24 mouse cellular contexts compared by ENCODE assay signal in the genomic region with DNA sequence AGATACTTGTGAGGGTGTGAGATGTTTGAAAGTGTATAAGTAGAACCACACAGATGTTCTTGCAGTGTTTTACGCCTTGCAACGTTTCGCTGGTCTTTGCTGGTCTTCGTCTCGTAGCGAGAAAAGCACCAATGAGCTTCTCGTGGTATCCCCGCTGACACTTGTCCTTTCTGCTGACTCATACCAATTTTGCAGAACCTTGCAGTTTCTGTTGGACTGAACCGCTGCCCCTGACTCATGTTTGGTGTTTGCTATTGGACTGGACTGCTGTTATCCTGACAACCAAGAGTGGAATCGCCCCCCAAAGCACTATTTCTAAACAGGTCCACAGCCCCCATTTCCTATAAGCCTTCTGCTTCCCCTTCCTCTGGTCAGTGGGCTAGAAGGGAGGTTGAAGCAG. TPM values are rescaled to one million over a fixed set of nuclear protein-coding genes. Genes with fewer than 3 reads are reported as not detected.
A peak's percentile ranks its signal among the peaks of the same experiment; 100 is the strongest.
DNase-seq lines count a peak whose midpoint lies in the region; ATAC-seq and TF ChIP-seq lines count a peak whose summit lies in the region.
"Had no signal": no experiment of that assay in that cellular context is flagged by ENCODE, and none has a peak within 500 bp of the region (broad histone marks: within the 10 kb centered on the region; RNA-seq: fewer than 3 reads in every experiment).

No protein-coding gene starts in this region.

- H3K4me3 ChIP-seq in liver, postnatal 0 days (ENCODE audit: low read depth, low read length) = no peak overlapping the region
- no peak overlapping the region for H3K4me3 ChIP-seq in liver, embryonic 12.5 days
- H3K4me3 ChIP-seq in CH12.LX (replicated peaks in 1 of 3; ENCODE audit: low read depth in 2 of 3, low read length in 2 of 3, poor library complexity in 1 of 3) = no peak overlapping the region
- H3K4me3 ChIP-seq in stomach, postnatal 0 days (ENCODE audit: low read depth, low read length) = no peak overlapping the region
- H3K4me3 ChIP-seq in hindbrain, postnatal 0 days (ENCODE audit: low read length) = no peak overlapping the region
- H3K4me3 ChIP-seq: embryonic facial prominence, embryonic 12.5 days; forebrain, embryonic 15.5 days; heart, embryonic 12.5 days; hindbrain, embryonic 10.5 days; hindbrain, embryonic 15.5 days had no signal

- TF ChIP-seq EP300 in liver, postnatal 0 days (IDR thresholded peaks at IDR 0.05; ENCODE audit: low read depth) = no peak
- TF ChIP-seq EP300 in CH12.LX (IDR thresholded peaks at IDR 0.05; ENCODE audit: low read length) = no peak
- TF ChIP-seq EP300 in stomach, postnatal 0 days (optimal IDR thresholded peaks at IDR 0.05) = no peak

- H3K36me3 ChIP-seq in liver, postnatal 0 days (replicated peaks; ENCODE audit: insufficient read depth, low read length) = no peaks in the 10 kb centered on the region
- H3K36me3 ChIP-seq in liver, embryonic 12.5 days = no peaks in the 10 kb centered on the region
- no peaks in the 10 kb centered on the region for H3K36me3 ChIP-seq in CH12.LX (replicated peaks in 1 of 2; ENCODE audit: control insufficient read depth in 1 of 2, insufficient read depth in 1 of 2, low read length in 1 of 2)
- H3K36me3 ChIP-seq in stomach, postnatal 0 days (ENCODE audit: control insufficient read depth, insufficient read depth, low read length) = no peaks in the 10 kb centered on the region
- H3K36me3 ChIP-seq in hindbrain, postnatal 0 days (ENCODE audit: insufficient read depth, low read length) = no peaks in the 10 kb centered on the region
- H3K36me3 ChIP-seq: embryonic facial prominence, embryonic 12.5 days; forebrain, embryonic 15.5 days; heart, embryonic 12.5 days; hindbrain, embryonic 15.5 days had no signal

- dilution Hi-C loops in CH12.LX (cut with MboI; ENCODE audit: extremely low pct_ligation_motif_present, extremely low pct_unique_long_range_greater_than_20kb, low sequenced_read_pairs) = no loop called here

- WGBS in liver, postnatal 0 days (ENCODE audit: insufficient replicate concordance) = 54% methylated on average over 10 of the region's 10 CpGs
- WGBS in liver, embryonic 12.5 days (ENCODE audit: insufficient replicate concordance) = 59% methylated on average over 10 of the region's 10 CpGs
- WGBS in stomach, postnatal 0 days = 89% methylated on average over 10 of the region's 10 CpGs
- WGBS in hindbrain, postnatal 0 days = 89% methylated on average over 10 of the region's 10 CpGs

- DNase-seq in liver, postnatal 0 days = no peak
- DNase-seq in CH12.LX (ENCODE audit: extremely low read depth) = no peak
- no peak for DNase-seq in stomach, postnatal 0 days (ENCODE audit: low spot score)
- DNase-seq in hindbrain, postnatal 0 days (ENCODE audit: low spot score) = no peak
- DNase-seq in lung, adult 18-20 months = no peak
- DNase-seq: adrenal gland, postnatal 14 days; cerebellum, adult 11-12 months; cerebellum, adult 9-10 months; cerebellum, postnatal 25 days; gastrocnemius, postnatal 36 days had no signal

- TF ChIP-seq CTCF in liver, postnatal 0 days (IDR thresholded peaks at IDR 0.05; ENCODE audit: low read depth) = no peak
- TF ChIP-seq CTCF in CH12.LX (conservative IDR thresholded peaks at IDR 0.05 in 1 of 2, IDR thresholded peaks at IDR 0.05 in 1 of 2; ENCODE audit: low read depth in 2 of 2, low read length in 2 of 2) = no peak
- TF ChIP-seq CTCF in stomach, postnatal 0 days (IDR thresholded peaks at IDR 0.05; ENCODE audit: low read depth) = no peak
- TF ChIP-seq CTCF in hindbrain, postnatal 0 days (IDR thresholded peaks at IDR 0.05; ENCODE audit: low read depth) = no peak

- H3K9ac ChIP-seq in liver, postnatal 0 days (replicated peaks) = no peak overlapping the region
- H3K9ac ChIP-seq in liver, embryonic 12.5 days = no peak overlapping the region
- H3K9ac ChIP-seq in CH12.LX (ENCODE audit: insufficient read depth, low read depth) = no peak overlapping the region
- no peak overlapping the region for H3K9ac ChIP-seq in stomach, postnatal 0 days (ENCODE audit: low read length)
- no peak overlapping the region for H3K9ac ChIP-seq in hindbrain, postnatal 0 days (replicated peaks; ENCODE audit: low read length)
- H3K9ac ChIP-seq: embryonic facial prominence, embryonic 12.5 days; forebrain, embryonic 15.5 days; heart, embryonic 12.5 days; hindbrain, embryonic 15.5 days had no signal

- H3K9me3 ChIP-seq in liver, postnatal 0 days (ENCODE audit: low read length) = no peaks in the 10 kb centered on the region
- H3K9me3 ChIP-seq in liver, embryonic 12.5 days (replicated peaks) = no peaks in the 10 kb centered on the region
- peaks cover 2% of the 10 kb centered on the region for H3K9me3 ChIP-seq in CH12.LX (replicated peaks; ENCODE audit: low read length)
- H3K9me3 ChIP-seq in stomach, postnatal 0 days (ENCODE audit: control insufficient read depth, low read length) = no peaks in the 10 kb centered on the region
- no peaks in the 10 kb centered on the region for H3K9me3 ChIP-seq in hindbrain, postnatal 0 days (ENCODE audit: low read length)
- H3K9me3 ChIP-seq: embryonic facial prominence, embryonic 12.5 days; forebrain, embryonic 15.5 days; heart, embryonic 12.5 days; hindbrain, embryonic 10.5 days; hindbrain, embryonic 15.5 days had no signal

- H3K27me3 ChIP-seq in liver, postnatal 0 days (ENCODE audit: insufficient read depth, low read length) = no peaks in the 10 kb centered on the region
- peaks cover 34% of the 10 kb centered on the region for H3K27me3 ChIP-seq in liver, embryonic 12.5 days (replicated peaks)
- peaks cover 34% of the 10 kb centered on the region for H3K27me3 ChIP-seq in CH12.LX (replicated peaks)
- H3K27me3 ChIP-seq in stomach, postnatal 0 days (ENCODE audit: control insufficient read depth, insufficient read depth, low read length) = no peaks in the 10 kb centered on the region
- no peaks in the 10 kb centered on the region for H3K27me3 ChIP-seq in hindbrain, postnatal 0 days (ENCODE audit: insufficient read depth, low read length)
- H3K27me3 ChIP-seq: embryonic facial prominence, embryonic 12.5 days; forebrain, embryonic 15.5 days; hindbrain, embryonic 15.5 days; Patski had no signal

- in situ Hi-C loops in CH12.LX (cut with MboI; ENCODE audit: low pct_ligation_motif_present, low pct_unique_long_range_greater_than_20kb, low sequenced_read_pairs) = no loop called here

- no peaks in the 10 kb centered on the region for H3K4me1 ChIP-seq in liver, postnatal 0 days (ENCODE audit: insufficient read depth)
- H3K4me1 ChIP-seq in liver, embryonic 12.5 days = no peaks in the 10 kb centered on the region
- H3K4me1 ChIP-seq in CH12.LX (ENCODE audit: control insufficient read depth in 1 of 2, insufficient read depth in 2 of 2) = peaks cover 0 to 9% of the 10 kb centered on the region in 2 experiments; a peak in 1 of 4 replicates
- H3K4me1 ChIP-seq in stomach, postnatal 0 days (replicated peaks; ENCODE audit: control insufficient read depth, insufficient read depth) = no peaks in the 10 kb centered on the region
- H3K4me1 ChIP-seq in hindbrain, postnatal 0 days (ENCODE audit: insufficient read depth, low read length) = no peaks in the 10 kb centered on the region
- H3K4me1 ChIP-seq: forebrain, embryonic 15.5 days; heart, embryonic 12.5 days had no signal

- H3K27ac ChIP-seq in liver, postnatal 0 days (ENCODE audit: low read depth) = peak overlapping the region; percentile 66
- no peak overlapping the region for H3K27ac ChIP-seq in liver, embryonic 12.5 days
- no peak overlapping the region for H3K27ac ChIP-seq in CH12.LX (ENCODE audit: insufficient read depth, low read depth)
- 0 out of 2 replicates have a peak overlapping the region, but pooled peaks have one; percentile 13 for H3K27ac ChIP-seq in stomach, postnatal 0 days (replicated peaks)
- no peak overlapping the region for H3K27ac ChIP-seq in hindbrain, postnatal 0 days
- H3K27ac ChIP-seq: embryonic facial prominence, embryonic 12.5 days; forebrain, embryonic 15.5 days; hindbrain, embryonic 10.5 days; hindbrain, embryonic 15.5 days had no signal

- no peaks in the 10 kb centered on the region for H3K79me2 ChIP-seq in CH12.LX (replicated peaks; ENCODE audit: control insufficient read depth, extremely low read depth, insufficient read depth, poor library complexity, severe bottlenecking)

- TF ChIP-seq RAD21 in CH12.LX (IDR thresholded peaks at IDR 0.05; ENCODE audit: low read depth, low read length) = no peak

- ATAC-seq in liver, postnatal 0 days = no peak
- ATAC-seq in liver, embryonic 12.5 days = no peak
- ATAC-seq in granulocyte monocyte progenitor cell, adult 5-6 weeks (replicated peaks; ENCODE audit: poor library complexity, severe bottlenecking) = peak; percentile 74
- ATAC-seq in stomach, postnatal 0 days (ENCODE audit: low FRiP score, low TSS enrichment) = no peak
- no peak for ATAC-seq in hindbrain, postnatal 0 days
- ATAC-seq: activated CD4-positive, CD25-positive, alpha-beta regulatory T cell, adult 4 months; forebrain, embryonic 15.5 days; Patski had no signal

- TF ChIP-seq POLR2A in CH12.LX (IDR thresholded peaks at IDR 0.05; ENCODE audit: low read depth, low read length) = no peak

- no peak overlapping the region for H3K4me2 ChIP-seq in liver, postnatal 0 days (ENCODE audit: low read depth, low read length)
- H3K4me2 ChIP-seq in liver, embryonic 12.5 days = no peak overlapping the region
- peak overlapping the region; percentile 4; the same call in 1 of the 2 replicates for H3K4me2 ChIP-seq in CH12.LX (ENCODE audit: insufficient read depth, low read depth, poor library complexity, severe bottlenecking)
- no peak overlapping the region for H3K4me2 ChIP-seq in stomach, postnatal 0 days (replicated peaks; ENCODE audit: low read depth)
- no peak overlapping the region for H3K4me2 ChIP-seq in hindbrain, postnatal 0 days (ENCODE audit: low read depth, low read length)
- H3K4me2 ChIP-seq: embryonic facial prominence, embryonic 12.5 days; forebrain, embryonic 15.5 days; heart, embryonic 12.5 days; hindbrain, embryonic 15.5 days had no signal

RNA-seq across cellular contexts. Expression of gene Gast, which starts 10.1 kb away (rescaled TPM):
- polyA plus RNA-seq in liver, postnatal 0 days (2015; fragmentation: Nextera tagmentation; extraction: Ambion mirVana) = not detected in 2 replicates
- not detected in 2 replicates for polyA plus RNA-seq in liver, embryonic 12.5 days (2016; fragmentation: Nextera tagmentation; extraction: Ambion mirVana)
- total RNA-seq in CH12.LX (2012; rRNA removed) (not detected in 2 replicates), CH12.LX (2014; rRNA removed) (not detected in 2 replicates)
- polyA plus RNA-seq in CH12.LX (2012; ENCODE audit: insufficient read length, low read depth) = not detected in 2 replicates
- not detected in 2 replicates for total RNA-seq in granulocyte monocyte progenitor cell, adult 5-6 weeks (2014; fragmentation: Nextera tagmentation)
- not detected in 2 replicates for total RNA-seq in granulocyte monocyte progenitor cell, adult 5-6 weeks (2017)
- 52.0 and 84.7 TPM in 2 replicates for polyA plus RNA-seq in stomach, postnatal 0 days (2015; fragmentation: Nextera tagmentation; extraction: Ambion mirVana)
- total RNA-seq in hindbrain, postnatal 0 days (2014; rRNA removed) = not detected in 2 replicates
- 0.45 and 0.73 TPM in 2 replicates for polyA plus RNA-seq in hindbrain, postnatal 0 days (2015; fragmentation: Nextera tagmentation; extraction: Ambion mirVana)
- total RNA-seq: adrenal gland, adult 18-20 months; adrenal gland, postnatal 14 days; gastrocnemius, adult 8-10 months; gastrocnemius, postnatal 36 days; heart, adult 8-10 months; heart, postnatal 25 days had no signal
- polyA plus RNA-seq: activated CD4-positive, CD25-positive, alpha-beta regulatory T cell, adult 4 months; embryonic facial prominence, embryonic 12.5 days; heart, embryonic 12.5 days; heart, embryonic 16.5 days; Patski had no signal

RNA-seq across cellular contexts. Expression of gene Hap1, which starts 11.7 kb away (rescaled TPM):
- polyA plus RNA-seq in liver, postnatal 0 days (2015; fragmentation: Nextera tagmentation; extraction: Ambion mirVana) = 0.78 and 0.81 TPM in 2 replicates
- polyA plus RNA-seq in liver, embryonic 12.5 days (2016; fragmentation: Nextera tagmentation; extraction: Ambion mirVana) = 0.43 and 0.47 TPM in 2 replicates
- total RNA-seq in CH12.LX (2012; rRNA removed) = 0.21 and 0.34 TPM in 2 replicates
- not detected in 2 replicates for total RNA-seq in CH12.LX (2014; rRNA removed)
- polyA plus RNA-seq in CH12.LX (2012; ENCODE audit: insufficient read length, low read depth) = 0.22 TPM in 1 of 2 replicates, not detected in the other
- not detected in 2 replicates for total RNA-seq in granulocyte monocyte progenitor cell, adult 5-6 weeks (2014; fragmentation: Nextera tagmentation)
- total RNA-seq in granulocyte monocyte progenitor cell, adult 5-6 weeks (2017) = not detected in 2 replicates
- 7.9 and 10.1 TPM in 2 replicates for polyA plus RNA-seq in stomach, postnatal 0 days (2015; fragmentation: Nextera tagmentation; extraction: Ambion mirVana)
- 530 and 555 TPM in 2 replicates for total RNA-seq in hindbrain, postnatal 0 days (2014; rRNA removed)
- 344 and 395 TPM in 2 replicates for polyA plus RNA-seq in hindbrain, postnatal 0 days (2015; fragmentation: Nextera tagmentation; extraction: Ambion mirVana)

RNA-seq across cellular contexts. Expression of gene Eif1, which starts 24.6 kb away (rescaled TPM):
- 1,752 and 1,956 TPM in 2 replicates for polyA plus RNA-seq in liver, postnatal 0 days (2015; fragmentation: Nextera tagmentation; extraction: Ambion mirVana)
- 1,823 and 1,858 TPM in 2 replicates for polyA plus RNA-seq in liver, embryonic 12.5 days (2016; fragmentation: Nextera tagmentation; extraction: Ambion mirVana)
- total RNA-seq in CH12.LX (2012; rRNA removed) (249 and 265 TPM in 2 replicates), CH12.LX (2014; rRNA removed) (401 and 406 TPM in 2 replicates)
- 989 and 1,001 TPM in 2 replicates for polyA plus RNA-seq in CH12.LX (2012; ENCODE audit: insufficient read length, low read depth)
- 716 and 727 TPM in 2 replicates for total RNA-seq in granulocyte monocyte progenitor cell, adult 5-6 weeks (2014; fragmentation: Nextera tagmentation)
- 109 and 139 TPM in 2 replicates for total RNA-seq in granulocyte monocyte progenitor cell, adult 5-6 weeks (2017)
- polyA plus RNA-seq in stomach, postnatal 0 days (2015; fragmentation: Nextera tagmentation; extraction: Ambion mirVana) = 1,487 and 1,495 TPM in 2 replicates
- total RNA-seq in hindbrain, postnatal 0 days (2014; rRNA removed) = 74.1 and 76.5 TPM in 2 replicates
- 1,309 and 1,318 TPM in 2 replicates for polyA plus RNA-seq in hindbrain, postnatal 0 days (2015; fragmentation: Nextera tagmentation; extraction: Ambion mirVana)

RNA-seq across cellular contexts. Expression of gene Jup, which starts 53.3 kb away (rescaled TPM):
- 17.5 and 18.9 TPM in 2 replicates for polyA plus RNA-seq in liver, postnatal 0 days (2015; fragmentation: Nextera tagmentation; extraction: Ambion mirVana)
- polyA plus RNA-seq in liver, embryonic 12.5 days (2016; fragmentation: Nextera tagmentation; extraction: Ambion mirVana) = 23.9 and 24.3 TPM in 2 replicates
- total RNA-seq in CH12.LX (2012; rRNA removed) (0.92 and 1.1 TPM in 2 replicates), CH12.LX (2014; rRNA removed) (0.34 and 0.68 TPM in 2 replicates)
- 1.3 and 1.4 TPM in 2 replicates for polyA plus RNA-seq in CH12.LX (2012; ENCODE audit: insufficient read length, low read depth)
- 4.8 and 6.7 TPM in 2 replicates for total RNA-seq in granulocyte monocyte progenitor cell, adult 5-6 weeks (2014; fragmentation: Nextera tagmentation)
- total RNA-seq in granulocyte monocyte progenitor cell, adult 5-6 weeks (2017) = 1.4 and 4.2 TPM in 2 replicates
- 234 and 259 TPM in 2 replicates for polyA plus RNA-seq in stomach, postnatal 0 days (2015; fragmentation: Nextera tagmentation; extraction: Ambion mirVana)
- total RNA-seq in hindbrain, postnatal 0 days (2014; rRNA removed) = 105 and 119 TPM in 2 replicates
- 42.7 and 49.8 TPM in 2 replicates for polyA plus RNA-seq in hindbrain, postnatal 0 days (2015; fragmentation: Nextera tagmentation; extraction: Ambion mirVana)

Comparison
In these comparisons a context has a peak if more than half of its experiments do, and no peak if none do; other contexts are left out.
1. H3K27ac ChIP-seq: peak in liver, postnatal 0 days (single experiment) and stomach, postnatal 0 days (single experiment); none in liver, embryonic 12.5 days (single experiment), CH12.LX (single experiment) and hindbrain, postnatal 0 days (single experiment).
2. RNA of gene Gast, which starts 10.1 kb away (polyA plus RNA-seq): 52.0 to 84.7 TPM in stomach, postnatal 0 days; 0.45 to 0.73 TPM in hindbrain, postnatal 0 days, not detected in liver, embryonic 12.5 days, not detected in liver, postnatal 0 days and not detected in CH12.LX; every median in the first group is over 10 times any median in the second.
3. RNA of gene Hap1, which starts 11.7 kb away (polyA plus RNA-seq): 344 to 395 TPM in hindbrain, postnatal 0 days; 7.9 to 10.1 TPM in stomach, postnatal 0 days, 0.78 to 0.81 TPM in liver, postnatal 0 days, 0.43 to 0.47 TPM in liver, embryonic 12.5 days and 0.22 TPM in CH12.LX; every median in the first group is over 10 times any median in the second.